In the genomic region with DNA sequence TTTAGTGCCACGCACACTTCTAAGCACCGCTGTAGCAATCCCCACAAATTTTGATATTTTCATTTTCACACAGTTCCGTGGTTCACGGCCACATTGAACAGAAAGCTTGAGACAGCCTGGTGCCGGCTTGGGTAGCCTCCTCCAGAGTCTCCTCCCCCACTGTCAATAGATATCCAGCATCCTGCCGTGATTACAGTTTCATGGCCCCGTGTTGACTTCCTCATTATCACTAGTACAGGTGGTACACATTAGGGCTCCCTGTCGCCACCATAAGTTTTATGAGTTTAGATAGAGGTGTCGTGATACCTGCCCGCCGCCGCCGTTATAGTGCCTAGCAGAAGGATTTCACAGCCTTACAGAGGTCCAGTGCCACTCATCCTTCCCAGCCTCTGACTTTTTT, we compare ENCODE assay signal across 24 mouse cellular contexts.
"Had no signal": no experiment of that assay in that cellular context is flagged by ENCODE, and none has a peak within 500 bp of the region (broad histone marks: within the 10 kb centered on the region; RNA-seq: fewer than 3 reads in every experiment).

No protein-coding gene starts in this region.

- H3K36me3 ChIP-seq: hindbrain, embryonic 12.5 days had no signal

- H3K9me3 ChIP-seq: heart, embryonic 10.5 days; heart, embryonic 12.5 days; hindbrain, embryonic 10.5 days; hindbrain, embryonic 12.5 days; limb, embryonic 10.5 days; limb, embryonic 12.5 days; liver, embryonic 13.5 days had no signal

- H3K27me3 ChIP-seq: heart, embryonic 12.5 days; hindbrain, embryonic 12.5 days; limb, embryonic 12.5 days; liver, embryonic 13.5 days had no signal

- H3K27ac ChIP-seq: heart, embryonic 10.5 days; hindbrain, embryonic 10.5 days; hindbrain, embryonic 12.5 days; hindbrain, embryonic 14.5 days; hindbrain, postnatal 0 days; left cerebral cortex, adult 2 months; limb, embryonic 10.5 days; limb, embryonic 12.5 days; liver, embryonic 13.5 days had no signal

- DNase-seq: gastrocnemius, adult 2 months; gastrocnemius, postnatal 10 days; gastrocnemius, postnatal 25 days; heart, adult 18-20 months; heart, postnatal 10 days; heart, postnatal 4 days; kidney, adult 18-20 months; kidney, adult 9 months; kidney, postnatal 14 days; kidney, postnatal 36 days; liver; liver, embryonic 13.5 days had no signal

- H3K4me2 ChIP-seq: heart, embryonic 12.5 days; hindbrain, embryonic 12.5 days; hindbrain, embryonic 14.5 days; limb, embryonic 12.5 days; liver, embryonic 11.5 days; liver, embryonic 13.5 days had no signal

- H3K9ac ChIP-seq: heart, embryonic 12.5 days; hindbrain, embryonic 12.5 days; hindbrain, embryonic 14.5 days; limb, embryonic 12.5 days; liver, embryonic 13.5 days had no signal

- H3K4me3 ChIP-seq: gastrocnemius, adult 2 months; heart, embryonic 10.5 days; heart, embryonic 12.5 days; hindbrain, embryonic 10.5 days; hindbrain, embryonic 12.5 days; layer of hippocampus, adult 2 months; left cerebral cortex, adult 2 months; limb, embryonic 10.5 days; limb, embryonic 12.5 days; liver, embryonic 13.5 days had no signal

- ATAC-seq: forebrain, embryonic 16.5 days; hindbrain, postnatal 0 days had no signal
